Mouse (Mus musculus) myocyte (in vitro differentiated cells): Measurements from ENCODE around the gene Mcf2. TPM values are rescaled to one million over a fixed set of nuclear protein-coding genes. Genes with fewer than 3 reads are reported as not detected.

Source experiments
- H3K27me3 ChIP-seq: one replicate; pipeline ENCODE4 v1.6.1; 2011; ENCODE audit not compliant: control insufficient read depth, insufficient read depth, insufficient read length
- H3K36me3 ChIP-seq: one replicate; pipeline ENCODE4 v1.6.1; 2011; ENCODE audit not compliant: control insufficient read depth, insufficient read depth
- H3K4me2 ChIP-seq: one replicate; pipeline ENCODE4 v1.6.1; 2011; ENCODE audit warnings: low read depth, control low read depth
- H3K4me3 ChIP-seq: one replicate; pipeline ENCODE4 v1.5.1; 2011; ENCODE audit warnings: mild to moderate bottlenecking, control low read depth, moderate library complexity
- H3K79me2 ChIP-seq: one replicate; pipeline ENCODE4 v1.6.1; 2011; ENCODE audit not compliant: control insufficient read depth, insufficient read depth
- H3ac ChIP-seq: one replicate; pipeline ENCODE4 v1.6.1; 2011; ENCODE audit not compliant: control insufficient read depth, insufficient read length
- CEBPB ChIP-seq: IDR thresholded peaks from 2 replicates; pipeline ENCODE4 v1.6.1; 2011; ENCODE audit warnings: mild to moderate bottlenecking, moderate library complexity; ENCODE audit not compliant: poor library complexity, insufficient read depth, severe bottlenecking
- E2F4 ChIP-seq: IDR thresholded peaks from one replicate; pipeline ENCODE4 v1.6.1; 2011; ENCODE audit warnings: mild to moderate bottlenecking, control low read depth, moderate library complexity; ENCODE audit not compliant: insufficient read depth
- MAX ChIP-seq: IDR thresholded peaks from one replicate; pipeline ENCODE4 v1.6.1; 2011; ENCODE audit warnings: low read depth, mild to moderate bottlenecking, control low read depth
- MYOD1 ChIP-seq, 3 experiments: IDR thresholded peaks; one replicate each; pipeline ENCODE4 v1.6.1; 2011; ENCODE audit warnings: control low read depth in 2 of 3, low read depth in 2 of 3, mild to moderate bottlenecking in 2 of 3, moderate library complexity in 1 of 3; ENCODE audit not compliant: insufficient read length in 2 of 3, control insufficient read depth in 1 of 3
- MYOG ChIP-seq, 3 experiments: IDR thresholded peaks; one replicate each; pipeline ENCODE4 v1.6.1; 2011; ENCODE audit warnings: control low read depth in 2 of 3, low read depth in 2 of 3, mild to moderate bottlenecking in 2 of 3; ENCODE audit not compliant: insufficient read length in 2 of 3, control insufficient read depth in 1 of 3, insufficient read depth in 1 of 3
- POLR2A ChIP-seq: IDR thresholded peaks from one replicate; pipeline ENCODE4 v1.6.1; 2011; ENCODE audit warnings: low read depth, mild to moderate bottlenecking, control low read depth, moderate library complexity; ENCODE audit not compliant: insufficient read length
- POLR2AphosphoS2 ChIP-seq: IDR thresholded peaks from one replicate; pipeline ENCODE4 v1.6.1; 2011; ENCODE audit warnings: low read depth, control low read depth; ENCODE audit not compliant: insufficient read length
- REST ChIP-seq: IDR thresholded peaks from one replicate; pipeline ENCODE4 v1.6.1; 2011; ENCODE audit warnings: mild to moderate bottlenecking, control low read depth, moderate library complexity; ENCODE audit not compliant: insufficient read depth, insufficient read length
- SRF ChIP-seq: IDR thresholded peaks from one replicate; pipeline ENCODE4 v1.6.1; 2011; ENCODE audit warnings: low read depth; ENCODE audit not compliant: control insufficient read depth, insufficient read length
- TCF12 ChIP-seq: IDR thresholded peaks from one replicate; pipeline ENCODE4 v1.6.1; 2011; ENCODE audit warnings: mild to moderate bottlenecking, control low read depth; ENCODE audit not compliant: poor library complexity, insufficient read depth, severe bottlenecking
- TCF3 ChIP-seq: IDR thresholded peaks from one replicate; pipeline ENCODE4 v1.6.1; 2011; ENCODE audit warnings: low read depth, control low read depth; ENCODE audit not compliant: insufficient read length
- USF1 ChIP-seq: IDR thresholded peaks from one replicate; pipeline ENCODE4 v1.6.1; 2011; ENCODE audit warnings: low read depth, mild to moderate bottlenecking, control low read depth, moderate library complexity
- polyA plus RNA-seq: library from polyadenylated mRNA; unstranded; fragments of >200 nt; fragmentation: generic; extraction: Trizol; gene quantifications from one replicate; pipeline ENCODE4 v1.2.1, GENCODE M21; 2012; ENCODE audit warnings: missing spikeins

The Mcf2 gene
- polyA plus RNA-seq, result not detected

DNA sequence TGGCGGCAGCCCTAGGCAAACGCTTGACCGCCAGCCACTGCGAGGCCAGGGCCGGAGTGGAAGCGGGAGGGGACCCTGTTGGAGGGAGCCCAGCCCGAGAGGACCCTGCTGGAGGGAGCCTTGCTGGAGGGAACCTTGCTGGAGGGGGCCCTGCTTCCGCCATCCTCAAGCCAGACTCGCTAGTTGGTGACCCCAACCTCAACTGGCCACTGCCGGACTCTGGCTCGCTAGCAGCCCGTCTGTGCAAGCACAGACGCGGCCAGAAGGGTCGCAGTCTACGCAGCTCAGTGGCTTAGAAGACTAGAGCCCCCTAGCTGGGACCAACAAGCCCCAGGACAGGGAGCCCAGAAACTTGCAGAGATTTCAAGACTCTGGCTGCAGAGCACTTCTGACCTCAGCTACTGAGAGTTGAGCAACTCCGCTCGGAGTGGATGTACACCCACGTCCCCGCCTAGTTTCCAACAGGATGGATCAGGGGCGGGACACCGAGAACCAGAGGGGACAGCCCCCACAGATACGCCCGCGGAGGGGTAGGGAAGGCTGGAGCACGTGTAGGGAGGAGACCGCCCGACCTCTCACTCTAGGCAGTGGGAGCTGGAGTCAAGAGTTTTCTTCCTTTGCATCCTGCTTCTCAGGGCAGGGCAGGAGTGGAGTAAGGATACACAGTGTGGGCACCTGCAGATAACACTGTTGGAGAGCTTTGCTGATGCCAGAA, at the start of gene Mcf2:
TSS of gene Mcf2 (minus strand) at position 346 of the 715 bp plus-strand sequence.
- no peaks in the 10 kb centered on the region for H3K79me2 ChIP-seq
- no peak within 1 kb of the TSS for H3ac ChIP-seq
- TF ChIP-seq POLR2AphosphoS2 (no peak), MAX (no peak), TCF12 (no peak), CEBPB (no peak), POLR2A (no peak)
- no peaks in the 10 kb centered on the region for H3K36me3 ChIP-seq
- no peaks in the 10 kb centered on the region for H3K27me3 ChIP-seq
- H3K4me2 ChIP-seq, result no peak within 1 kb of the TSS
- no peak within 1 kb of the TSS for H3K4me3 ChIP-seq

- H3ac ChIP-seq, result no peak overlapping the region
- no peaks in the 10 kb centered on the region for H3K36me3 ChIP-seq
- H3K4me3 ChIP-seq, result no peak overlapping the region
- H3K79me2 ChIP-seq, result no peaks in the 10 kb centered on the region
- no peaks in the 10 kb centered on the region for H3K27me3 ChIP-seq
- no peak overlapping the region for H3K4me2 ChIP-seq
- TF ChIP-seq TCF12, result no peak
- TF ChIP-seq USF1, result no peak
- no peak for TF ChIP-seq E2F4
- TF ChIP-seq SRF, result no peak
- TF ChIP-seq MAX, result no peak
- TF ChIP-seq MYOG (IDR thresholded peaks at IDR 0.05; ENCODE audit: control insufficient read depth in 1 of 3, insufficient read depth in 1 of 3, insufficient read length in 2 of 3, low read depth in 2 of 3), result no peak
- no peak for TF ChIP-seq REST
- no peak for TF ChIP-seq TCF3
- TF ChIP-seq MYOD1 (IDR thresholded peaks at IDR 0.05; ENCODE audit: control insufficient read depth in 1 of 3, insufficient read length in 2 of 3, low read depth in 2 of 3), result no peak
- TF ChIP-seq POLR2AphosphoS2, result no peak
- TF ChIP-seq CEBPB, result no peak
- no peak for TF ChIP-seq POLR2A
Observed at GRCm38 (mm10) chrX:60187726-60188125, 8.8 kb upstream of the Mcf2 start.

DNA sequence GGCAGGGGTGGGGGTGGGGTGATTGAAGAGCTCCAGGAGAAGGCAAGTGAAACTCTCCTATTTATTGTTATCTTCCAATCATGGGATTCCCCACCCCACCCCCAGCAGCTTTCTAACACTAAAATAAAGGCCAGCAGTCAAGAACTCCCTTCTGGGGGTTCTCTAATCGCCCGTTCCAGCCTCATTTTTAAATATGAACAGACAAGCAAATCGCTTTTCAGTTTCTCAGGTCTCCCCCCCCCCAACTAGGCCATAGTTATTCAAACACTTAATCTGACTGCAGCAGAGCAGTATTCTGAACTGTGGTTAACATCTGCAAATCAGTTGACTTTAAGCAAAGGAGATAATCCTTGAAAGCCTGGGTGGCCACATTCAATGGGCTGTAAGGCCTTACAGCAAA, 3.7 kb upstream of the Mcf2 start:
- TF ChIP-seq USF1 (no peak), REST (no peak), CEBPB (no peak), MYOG (IDR thresholded peaks at IDR 0.05; ENCODE audit: control insufficient read depth in 1 of 3, insufficient read depth in 1 of 3, insufficient read length in 2 of 3, low read depth in 2 of 3) (no peak), MAX (no peak), POLR2A (no peak), TCF12 (no peak)
- Histone ChIP-seq H3K4me2 (no peak overlapping the region), H3ac (no peak overlapping the region), H3K36me3 (no peaks in the 10 kb centered on the region), H3K27me3 (no peaks in the 10 kb centered on the region), H3K4me3 (no peak overlapping the region), H3K79me2 (no peaks in the 10 kb centered on the region)

DNA sequence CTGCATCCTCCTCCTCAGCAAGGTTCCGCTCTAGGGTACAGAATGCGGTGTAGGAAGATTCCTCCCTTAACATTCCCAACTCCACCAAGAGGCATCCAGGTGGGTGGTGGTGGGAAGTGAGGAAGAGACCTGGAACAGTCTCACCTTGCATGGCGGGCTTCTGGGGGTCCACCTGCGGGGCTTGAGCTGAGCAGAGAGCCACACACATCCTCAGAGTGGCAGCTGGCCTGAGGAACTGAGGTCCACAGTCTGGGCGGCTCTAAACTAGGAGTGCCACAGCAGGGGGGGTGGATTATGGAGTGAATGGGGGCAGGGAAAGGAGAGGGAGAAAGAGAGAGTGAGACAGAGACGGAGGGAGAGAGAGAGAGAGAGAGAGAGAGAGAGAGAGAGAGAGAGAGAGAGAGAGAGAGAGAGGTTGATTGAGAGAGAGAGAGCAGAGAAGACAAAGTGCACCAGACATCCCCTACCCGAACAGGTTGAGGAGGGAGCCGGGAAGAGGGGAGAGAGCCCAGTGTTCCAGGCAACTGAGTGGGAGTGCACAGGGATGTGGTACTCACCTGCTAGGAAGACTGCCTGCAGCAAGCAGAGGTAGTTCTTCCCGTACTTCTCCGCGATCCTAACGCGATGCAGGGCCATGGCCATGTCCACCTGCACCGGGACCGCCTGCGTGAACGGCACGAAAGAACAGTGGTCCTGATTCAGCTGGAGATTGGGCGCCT, 705 bp downstream of the Mcf2 start:
- H3K4me2 ChIP-seq, result no peak overlapping the region
- no peak overlapping the region for H3ac ChIP-seq
- no peaks in the 10 kb centered on the region for H3K36me3 ChIP-seq
- no peak overlapping the region for H3K4me3 ChIP-seq
- no peak for TF ChIP-seq REST
- TF ChIP-seq MYOD1 (IDR thresholded peaks at IDR 0.05; ENCODE audit: control insufficient read depth in 1 of 3, insufficient read length in 2 of 3, low read depth in 2 of 3), result no peak
- no peak for TF ChIP-seq MAX
- no peak for TF ChIP-seq TCF12
- no peak for TF ChIP-seq MYOG (IDR thresholded peaks at IDR 0.05; ENCODE audit: control insufficient read depth in 1 of 3, insufficient read depth in 1 of 3, insufficient read length in 2 of 3, low read depth in 2 of 3)
- TF ChIP-seq SRF, result no peak
- no peak for TF ChIP-seq CEBPB
- no peak for TF ChIP-seq TCF3
- TF ChIP-seq POLR2AphosphoS2, result no peak
- no peak for TF ChIP-seq E2F4
- no peak for TF ChIP-seq POLR2A
- TF ChIP-seq USF1, result no peak
- no peaks in the 10 kb centered on the region for H3K79me2 ChIP-seq
- H3K27me3 ChIP-seq, result no peaks in the 10 kb centered on the region

DNA sequence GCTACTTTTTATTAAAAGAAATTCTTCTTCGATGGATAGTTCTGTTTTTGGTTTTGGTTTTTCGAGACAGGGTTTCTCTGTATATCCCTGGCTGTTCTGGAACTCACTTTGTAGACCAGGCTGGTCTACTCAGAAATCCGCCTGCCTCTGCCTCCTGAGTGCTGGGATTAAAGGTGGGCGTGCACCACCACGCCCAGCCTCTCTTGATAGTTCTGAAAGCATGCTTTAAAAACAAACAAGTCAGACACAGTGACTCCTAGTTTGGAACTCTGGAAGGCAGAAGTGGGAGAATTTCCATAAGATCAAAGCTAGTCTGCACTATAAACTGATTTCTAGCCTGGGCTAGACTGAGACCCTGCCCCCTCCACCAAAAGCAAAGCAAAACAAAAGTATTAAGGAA, 8.8 kb downstream of the Mcf2 start:
- no peak for TF ChIP-seq MYOG (IDR thresholded peaks at IDR 0.05; ENCODE audit: control insufficient read depth in 1 of 3, insufficient read depth in 1 of 3, insufficient read length in 2 of 3, low read depth in 2 of 3)
- TF ChIP-seq MAX, result no peak
- TF ChIP-seq POLR2A, result no peak
- TF ChIP-seq TCF12, result no peak
- no peak for TF ChIP-seq TCF3
- TF ChIP-seq SRF, result no peak
- TF ChIP-seq USF1, result no peak
- no peak for TF ChIP-seq MYOD1 (IDR thresholded peaks at IDR 0.05; ENCODE audit: control insufficient read depth in 1 of 3, insufficient read length in 2 of 3, low read depth in 2 of 3)
- TF ChIP-seq CEBPB, result no peak
- no peak for TF ChIP-seq E2F4
- TF ChIP-seq POLR2AphosphoS2, result no peak
- no peak for TF ChIP-seq REST
- no peaks in the 10 kb centered on the region for H3K27me3 ChIP-seq
- H3K4me2 ChIP-seq, result no peak overlapping the region
- H3K4me3 ChIP-seq, result no peak overlapping the region
- H3K36me3 ChIP-seq, result no peaks in the 10 kb centered on the region
- no peaks in the 10 kb centered on the region for H3K79me2 ChIP-seq
- H3ac ChIP-seq, result no peak overlapping the region
